Mouse (Mus musculus): Measurements from ENCODE around the gene Olfr531. TPM values are rescaled to one million over a fixed set of nuclear protein-coding genes. Genes with fewer than 3 reads are reported as not detected.

Gene Olfr531
- polyA plus RNA-seq (2015; fragmentation: Nextera tagmentation; extraction: Ambion mirVana) = not detected in 2 replicates

DNA sequence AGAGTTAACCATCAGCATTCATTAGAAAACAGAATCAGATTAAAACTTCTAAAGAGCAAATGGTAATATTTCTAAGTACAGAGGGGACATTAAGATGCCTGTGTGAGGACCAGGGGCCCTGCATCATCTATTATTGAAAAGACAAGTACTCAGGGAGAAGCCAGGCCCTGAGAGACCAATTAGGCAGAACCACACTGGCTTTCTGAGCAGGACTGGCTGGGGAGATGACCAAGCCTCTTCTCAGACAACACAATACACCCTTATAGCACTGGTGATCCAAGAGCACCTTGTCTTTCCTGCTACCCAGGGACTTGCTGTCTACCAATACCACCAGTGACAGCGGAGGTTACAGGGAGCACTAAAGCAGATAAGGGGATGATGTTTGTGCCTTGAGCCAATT is at the start of gene Olfr531:
Gene Olfr531 (minus strand): TSS at position 101 of the 400 bp plus-strand sequence.
- Histone ChIP-seq H3K4me2 (replicated peaks) (no peak within 1 kb of the TSS), H3K9me3 (no peaks in the 10 kb centered on the region), H3K36me3 (no peaks in the 10 kb centered on the region), H3K4me1 (replicated peaks) (no peaks in the 10 kb centered on the region), H3K27me3 (replicated peaks) (no peaks in the 10 kb centered on the region), H3K4me3 (replicated peaks) (no peak within 1 kb of the TSS), H3K9ac (no peak within 1 kb of the TSS), H3K27ac (no peak within 1 kb of the TSS)
- no peak for ATAC-seq
- WGBS = 84% methylated on average over 1 of the region's 1 CpGs

GRCm38 (mm10) chr7:140443141-140443540 is 40.4 kb upstream of the Olfr531 start:
- 84% methylated on average over 1 of the region's 1 CpGs for WGBS
- no peak for ATAC-seq
- Histone ChIP-seq H3K36me3 (no peaks in the 10 kb centered on the region), H3K4me2 (replicated peaks) (no peak overlapping the region), H3K9ac (no peak overlapping the region), H3K4me1 (replicated peaks) (no peaks in the 10 kb centered on the region), H3K4me3 (replicated peaks) (no peak overlapping the region), H3K9me3 (no peaks in the 10 kb centered on the region), H3K27me3 (replicated peaks) (no peaks in the 10 kb centered on the region), H3K27ac (no peak overlapping the region)

- Histone ChIP-seq H3K9ac (no peak within 1 kb of the TSS), H3K9me3 (no peaks in the 10 kb centered on the region), H3K4me3 (replicated peaks) (no peak within 1 kb of the TSS), H3K27me3 (replicated peaks) (no peaks in the 10 kb centered on the region), H3K27ac (no peak within 1 kb of the TSS), H3K4me2 (replicated peaks) (no peak within 1 kb of the TSS), H3K4me1 (replicated peaks) (no peaks in the 10 kb centered on the region), H3K36me3 (no peaks in the 10 kb centered on the region)
- 92% methylated on average over 1 of the region's 1 CpGs for WGBS
- no peak for ATAC-seq
These were observed 18.8 kb upstream of the Olfr531 start, which contains the start of gene Olfr532 for GRCm38 (mm10) chr7:140421539-140421938. Olfr532 (minus strand) TSS chr7:140421639.

- Histone ChIP-seq H3K36me3 (no peaks in the 10 kb centered on the region), H3K27ac (no peak overlapping the region), H3K9ac (no peak overlapping the region), H3K4me1 (replicated peaks) (no peaks in the 10 kb centered on the region), H3K27me3 (replicated peaks) (no peaks in the 10 kb centered on the region), H3K4me3 (replicated peaks) (no peak overlapping the region), H3K4me2 (replicated peaks) (no peak overlapping the region), H3K9me3 (no peaks in the 10 kb centered on the region)
- no peak for ATAC-seq
- WGBS = 93% methylated on average over 2 of the region's 2 CpGs
These were observed 25.8 kb downstream of the Olfr531 start for GRCm38 (mm10) chr7:140376911-140377310.

DNA sequence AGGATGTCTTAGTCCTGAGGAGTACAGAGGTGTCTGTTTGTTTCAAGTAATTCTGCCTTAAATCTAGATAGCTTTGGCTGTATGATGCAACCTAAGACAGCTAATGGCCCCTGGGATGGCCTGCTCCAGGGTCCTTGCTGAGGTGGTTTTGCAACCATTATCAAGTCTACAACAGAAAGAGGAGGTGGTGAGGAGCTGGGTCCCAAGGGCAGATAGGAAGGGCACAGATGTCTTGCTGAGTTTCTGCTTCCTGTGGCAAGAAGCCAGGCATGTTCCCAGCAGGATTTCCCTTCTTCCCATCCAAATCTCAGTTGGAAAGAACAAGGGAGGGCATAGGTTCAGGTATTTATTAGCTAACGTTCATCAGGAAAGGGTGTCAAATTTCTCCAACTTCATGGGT is 26.5 kb downstream of the Olfr531 start, which contains the start of gene Olfr530:
Gene Olfr530 (minus strand): TSS at position 101 of the 400 bp plus-strand sequence.
- Histone ChIP-seq H3K9me3 (no peaks in the 10 kb centered on the region), H3K9ac (no peak within 1 kb of the TSS), H3K27ac (no peak within 1 kb of the TSS), H3K27me3 (replicated peaks) (no peaks in the 10 kb centered on the region), H3K4me1 (replicated peaks) (no peaks in the 10 kb centered on the region), H3K36me3 (no peaks in the 10 kb centered on the region), H3K4me2 (replicated peaks) (no peak within 1 kb of the TSS), H3K4me3 (replicated peaks) (no peak within 1 kb of the TSS)
- 19% methylated on average over 1 of the region's 1 CpGs for WGBS
- ATAC-seq = no peak

- ATAC-seq = no peak
- 79% methylated on average over 4 of the region's 4 CpGs for WGBS
- H3K9ac ChIP-seq = no peak overlapping the region
- H3K4me1 ChIP-seq (replicated peaks) = no peaks in the 10 kb centered on the region
- no peaks in the 10 kb centered on the region for H3K36me3 ChIP-seq
- no peak overlapping the region for H3K27ac ChIP-seq
- H3K4me2 ChIP-seq (replicated peaks) = no peak overlapping the region
- H3K27me3 ChIP-seq (replicated peaks) = no peaks in the 10 kb centered on the region
- H3K4me3 ChIP-seq (replicated peaks) = no peak overlapping the region
- H3K9me3 ChIP-seq = no peaks in the 10 kb centered on the region
These were observed 28.4 kb downstream of the Olfr531 start for GRCm38 (mm10) chr7:140374300-140374699.

DNA sequence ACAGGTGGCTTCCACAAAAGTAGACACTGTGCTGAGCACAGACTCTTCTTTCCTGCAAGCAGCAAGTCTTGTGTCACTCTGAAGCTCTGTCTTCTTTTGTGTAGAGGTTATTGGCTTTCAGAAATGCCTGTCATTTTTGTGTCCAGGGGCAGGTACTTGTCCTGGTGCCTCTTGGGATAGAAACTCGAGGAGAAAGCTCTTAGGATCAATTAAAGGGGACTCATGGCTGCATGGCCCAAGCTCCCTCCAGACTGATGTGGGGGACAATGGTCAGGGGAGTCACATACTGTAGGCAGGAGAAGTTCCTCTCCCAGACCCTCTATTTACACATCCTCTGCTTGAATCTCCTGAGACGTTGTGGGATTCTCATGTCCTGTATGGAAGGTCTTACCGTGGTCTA is 41.1 kb downstream of the Olfr531 start, which contains the start of gene Olfr60:
Gene Olfr60 (minus strand): TSS at position 101 of the 400 bp plus-strand sequence.
- no peak for ATAC-seq
- 63% methylated on average over 3 of the region's 3 CpGs for WGBS
- no peaks in the 10 kb centered on the region for H3K27me3 ChIP-seq (replicated peaks)
- no peaks in the 10 kb centered on the region for H3K4me1 ChIP-seq (replicated peaks)
- no peaks in the 10 kb centered on the region for H3K9me3 ChIP-seq
- H3K36me3 ChIP-seq = no peaks in the 10 kb centered on the region
- no peak within 1 kb of the TSS for H3K27ac ChIP-seq
- H3K4me2 ChIP-seq (replicated peaks) = no peak within 1 kb of the TSS
- no peak within 1 kb of the TSS for H3K9ac ChIP-seq
- H3K4me3 ChIP-seq (replicated peaks) = no peak within 1 kb of the TSS

Other genes starting within 250 kb of the Olfr531 start
- gene Sprn, start 248.0 kb downstream of the Olfr531 start, polyA plus RNA-seq (2015; fragmentation: Nextera tagmentation; extraction: Ambion mirVana) = 1.2 and 1.7 TPM in 2 replicates
- gene Olfr522, start 238.2 kb downstream of the Olfr531 start, polyA plus RNA-seq (2015; fragmentation: Nextera tagmentation; extraction: Ambion mirVana) = not detected in 2 replicates
- not detected in 2 replicates for gene Olfr523, start 229.7 kb downstream of the Olfr531 start, polyA plus RNA-seq (2015; fragmentation: Nextera tagmentation; extraction: Ambion mirVana)
- gene Olfr524, start 197.0 kb downstream of the Olfr531 start, polyA plus RNA-seq (2015; fragmentation: Nextera tagmentation; extraction: Ambion mirVana) = not detected in 2 replicates
- 0.09 and 0.20 TPM in 2 replicates for gene Cd163l1, start 184.7 kb downstream of the Olfr531 start, polyA plus RNA-seq (2015; fragmentation: Nextera tagmentation; extraction: Ambion mirVana)
- not detected in 2 replicates for gene 5830411N06Rik, start 155.6 kb downstream of the Olfr531 start, polyA plus RNA-seq (2015; fragmentation: Nextera tagmentation; extraction: Ambion mirVana)
- gene Olfr525, start 82.1 kb downstream of the Olfr531 start, polyA plus RNA-seq (2015; fragmentation: Nextera tagmentation; extraction: Ambion mirVana) = not detected in 2 replicates
- not detected in 2 replicates for gene Olfr527, start 68.9 kb downstream of the Olfr531 start, polyA plus RNA-seq (2015; fragmentation: Nextera tagmentation; extraction: Ambion mirVana)
- not detected in 2 replicates for gene Olfr60, start 41.2 kb downstream of the Olfr531 start, polyA plus RNA-seq (2015; fragmentation: Nextera tagmentation; extraction: Ambion mirVana)
- gene Olfr530, start 26.6 kb downstream of the Olfr531 start, polyA plus RNA-seq (2015; fragmentation: Nextera tagmentation; extraction: Ambion mirVana) = not detected in 2 replicates
- not detected in 2 replicates for gene Olfr532, start 18.7 kb upstream of the Olfr531 start, polyA plus RNA-seq (2015; fragmentation: Nextera tagmentation; extraction: Ambion mirVana)
- gene Olfr533, start 60.5 kb upstream of the Olfr531 start, polyA plus RNA-seq (2015; fragmentation: Nextera tagmentation; extraction: Ambion mirVana) = not detected in 2 replicates
- not detected in 2 replicates for gene Olfr535, start 81.3 kb upstream of the Olfr531 start, polyA plus RNA-seq (2015; fragmentation: Nextera tagmentation; extraction: Ambion mirVana)
- gene Olfr536, start 104.5 kb upstream of the Olfr531 start, polyA plus RNA-seq (2015; fragmentation: Nextera tagmentation; extraction: Ambion mirVana) = not detected in 2 replicates
- gene Olfr538, start 165.0 kb upstream of the Olfr531 start, polyA plus RNA-seq (2015; fragmentation: Nextera tagmentation; extraction: Ambion mirVana) = not detected in 2 replicates
- not detected in 2 replicates for gene Olfr46, start 198.4 kb upstream of the Olfr531 start, polyA plus RNA-seq (2015; fragmentation: Nextera tagmentation; extraction: Ambion mirVana)
- not detected in 2 replicates for gene Olfr61, start 226.1 kb upstream of the Olfr531 start, polyA plus RNA-seq (2015; fragmentation: Nextera tagmentation; extraction: Ambion mirVana)
- not detected in 2 replicates for gene Olfr53, start 243.5 kb upstream of the Olfr531 start, polyA plus RNA-seq (2015; fragmentation: Nextera tagmentation; extraction: Ambion mirVana)